Mouse (Mus musculus) cerebellum, adult 2 months (tissue): ENCODE data around the gene Inpp5d.

Experiments
- CTCF ChIP-seq: fragments of 200-500 bp; IDR thresholded peaks from 2 replicates; pipeline ENCODE4 v1.5.1; 2011; ENCODE audit warnings: low read depth, mild to moderate bottlenecking, control low read depth, low read length, moderate library complexity, borderline replicate concordance; ENCODE audit not compliant: insufficient read depth
- POLR2A ChIP-seq: fragments of 200-500 bp; IDR thresholded peaks from 2 replicates; pipeline ENCODE4 v1.6.1; 2011; ENCODE audit warnings: low read length, control low read depth, borderline replicate concordance; ENCODE audit not compliant: insufficient read depth

- TF ChIP-seq POLR2A (no peak), CTCF (no peak)
These were observed 39.0 kb downstream of the Inpp5d start for GRCm38 (mm10) chr1:87658937-87659617.
